Mouse (Mus musculus) forebrain, embryonic 10.5 days (tissue): ENCODE results near the gene Ctsc. TPM values are rescaled to one million over a fixed set of nuclear protein-coding genes. Genes with fewer than 3 reads are reported as not detected.

Source experiments
- DNase-seq: peaks from one replicate; pipeline ENCODE4 v3.0.0-alpha.2; 2017; ENCODE audit warnings: low spot score; ENCODE audit errors: extremely low spot score
- H3K27ac ChIP-seq: fragments of 300-500 bp; sonication (generic); 2 replicates; pipeline ENCODE4 v1.5.1; 2016; ENCODE audit warnings: mild to moderate bottlenecking
- H3K27me3 ChIP-seq: fragments of 300-500 bp; sonication (generic); 2 replicates; pipeline ENCODE4 v1.6.1; 2016; ENCODE audit warnings: mild to moderate bottlenecking; ENCODE audit not compliant: poor library complexity, severe bottlenecking
- H3K36me3 ChIP-seq: fragments of 300-500 bp; sonication (generic); replicated peaks from 2 replicates; pipeline ENCODE4 v1.6.1; 2016; ENCODE audit warnings: mild to moderate bottlenecking, moderate library complexity
- H3K4me1 ChIP-seq: fragments of 300-500 bp; sonication (generic); 2 replicates; pipeline ENCODE4 v1.6.1; 2016
- H3K4me3 ChIP-seq: fragments of 300-500 bp; sonication (generic); 2 replicates; pipeline ENCODE4 v1.5.1; 2016; ENCODE audit warnings: mild to moderate bottlenecking, moderate library complexity
- H3K9me3 ChIP-seq: fragments of 300-500 bp; sonication (generic); 2 replicates; pipeline ENCODE4 v1.6.1; 2016; ENCODE audit warnings: mild to moderate bottlenecking, moderate library complexity
- WGBS: fragments of 180-500 bp; shearing (Covaris S2); methylation state at CpG from one replicate; pipeline ENCODE4 v1.1.7; 2016; 5-methylcytosine and 5-hydroxymethylcytosine counted together
- polyA plus RNA-seq: library from polyadenylated mRNA; unstranded; fragments of >200 nt; fragmentation: Nextera tagmentation; extraction: Ambion mirVana; gene quantifications from 2 replicates; pipeline ENCODE4 v1.2.1, GENCODE M21; 2016

Gene Ctsc
- polyA plus RNA-seq, 1 experiment from 2014 or later = 24.1 TPM

DNA sequence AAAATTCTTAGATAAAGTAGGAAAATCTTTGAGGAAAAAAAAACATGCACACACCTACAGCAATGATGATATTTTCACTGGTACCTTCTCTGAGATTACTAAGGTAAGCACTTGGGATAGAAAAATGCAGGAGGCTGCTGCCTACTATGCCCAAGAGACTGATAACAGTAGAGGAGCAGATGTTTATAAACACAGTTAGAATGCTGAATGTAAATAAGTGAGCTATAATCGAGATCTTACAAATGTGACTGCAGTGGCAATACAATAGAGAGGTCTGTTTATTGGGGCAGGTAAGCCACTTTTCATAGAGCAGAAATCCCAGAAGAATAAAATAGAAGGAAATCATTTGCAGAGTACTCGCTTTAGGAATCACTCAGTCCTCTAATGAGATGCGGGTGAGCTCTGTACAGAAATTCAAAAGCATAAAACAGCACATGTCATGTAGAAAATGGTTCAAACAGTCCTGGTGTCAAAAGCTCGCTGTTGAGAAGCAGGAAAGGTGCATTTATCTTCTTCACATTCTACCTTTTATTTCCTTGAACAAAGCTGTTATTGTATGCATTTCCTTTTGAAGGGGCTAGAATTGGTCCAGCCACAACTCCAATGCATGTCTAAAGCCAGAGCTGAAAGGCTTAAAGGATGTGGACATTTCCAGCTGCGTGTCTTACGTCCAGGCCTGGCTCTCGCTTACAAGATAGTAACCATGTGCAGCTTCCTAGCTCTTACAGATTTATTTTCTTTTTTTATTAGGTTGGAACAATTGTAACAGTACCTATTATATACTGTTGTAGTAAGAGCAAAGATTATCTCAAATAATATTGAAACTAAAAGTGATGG, 80.4 kb downstream of the Ctsc start:
- H3K36me3 ChIP-seq = no peaks in the 10 kb centered on the region
- no peaks in the 10 kb centered on the region for H3K27me3 ChIP-seq
- no peaks in the 10 kb centered on the region for H3K9me3 ChIP-seq
- no peak overlapping the region for H3K4me3 ChIP-seq
- 71% methylated on average over 7 of the region's 7 CpGs for WGBS
- H3K27ac ChIP-seq = no peak overlapping the region
- 0 out of 2 replicates have a peak, but pooled peaks cover 4% of the 10 kb centered on the region for H3K4me1 ChIP-seq
- no peak for DNase-seq

Other genes starting within 250 kb of the Ctsc start
- gene Rab38, start 152.2 kb downstream of the Ctsc start, polyA plus RNA-seq = 7.0 and 7.3 TPM in 2 replicates